Mouse (Mus musculus) MEL (cell line): ENCODE measurements around the gene Wdr70. TPM values are rescaled to one million over a fixed set of nuclear protein-coding genes. Genes with fewer than 3 reads are reported as not detected.
A peak's percentile ranks its signal among the peaks of the same experiment; 100 is the strongest.

Experiments
- DNase-seq: peaks from one replicate; pipeline ENCODE4 v3.0.0; 2011; ENCODE audit warnings: low read depth, low spot score
- H3K27ac ChIP-seq: 2 replicates; pipeline ENCODE4 v1.5.1; 2012; ENCODE audit warnings: low read depth, mild to moderate bottlenecking, control low read depth, low read length, moderate library complexity; ENCODE audit not compliant: control insufficient read depth
- H3K27me3 ChIP-seq, 2 experiments: fragments of 150-350 bp in 1 of 2; sonication (generic) in 1 of 2; 2 replicates each; pipeline ENCODE4 v1.6.1; 2012; ENCODE audit warnings: low read length in 2 of 2, mild to moderate bottlenecking in 2 of 2, improper control_type of control experiment in 1 of 2, moderate library complexity in 1 of 2; ENCODE audit not compliant: insufficient read depth in 2 of 2, control insufficient read depth in 1 of 2
- H3K36me3 ChIP-seq, 2 experiments: 2 replicates each; pipeline ENCODE4 v1.6.1; 2012 to 2014; ENCODE audit warnings: low read length in 2 of 2, improper control_type of control experiment in 1 of 2, inconsistent platforms in 1 of 2, mild to moderate bottlenecking in 1 of 2; ENCODE audit not compliant: insufficient read depth in 2 of 2, control insufficient read depth in 1 of 2
- H3K4me1 ChIP-seq, 2 experiments: fragments of 150-350 bp in 1 of 2; sonication (generic) in 1 of 2; 2 replicates each; pipeline ENCODE4 v1.6.1; 2012; ENCODE audit warnings: low read length in 2 of 2, improper control_type of control experiment in 1 of 2, mild to moderate bottlenecking in 1 of 2; ENCODE audit not compliant: insufficient read depth in 2 of 2, control insufficient read depth in 1 of 2
- H3K4me3 ChIP-seq, 2 experiments: fragments of 150-350 bp in 1 of 2; sonication (generic) in 1 of 2; 2 replicates each; pipeline ENCODE4 v1.5.1; 2012; ENCODE audit warnings: low read depth in 2 of 2, low read length in 2 of 2, mild to moderate bottlenecking in 2 of 2, moderate library complexity in 2 of 2, control low read depth in 1 of 2, improper control_type of control experiment in 1 of 2; ENCODE audit not compliant: control insufficient read depth in 1 of 2, insufficient read depth in 1 of 2
- H3K79me2 ChIP-seq: 2 replicates; pipeline ENCODE4 v1.6.1; 2012; ENCODE audit warnings: mild to moderate bottlenecking, low read length, moderate library complexity; ENCODE audit not compliant: control insufficient read depth, poor library complexity, insufficient read depth
- H3K9ac ChIP-seq: 2 replicates; pipeline ENCODE4 v1.6.1; 2012; ENCODE audit warnings: low read depth, mild to moderate bottlenecking, control low read depth, low read length, moderate library complexity; ENCODE audit not compliant: control insufficient read depth, poor library complexity, severe bottlenecking
- H3K9me3 ChIP-seq: fragments of 150-350 bp; sonication (generic); replicated peaks from 2 replicates; pipeline ENCODE4 v1.6.1; 2012; ENCODE audit warnings: mild to moderate bottlenecking, low read length, improper control_type of control experiment, moderate library complexity; ENCODE audit not compliant: insufficient read depth
- BHLHE40 ChIP-seq: IDR thresholded peaks from 2 replicates; pipeline ENCODE4 v1.6.1; 2012; ENCODE audit warnings: low read depth, mild to moderate bottlenecking, inconsistent platforms, low read length, improper control_type of control experiment, borderline replicate concordance
- CHD1 ChIP-seq: IDR thresholded peaks from 2 replicates; pipeline ENCODE4 v1.6.1; 2012; ENCODE audit warnings: low read depth, mild to moderate bottlenecking, inconsistent platforms, low read length, improper control_type of control experiment
- EP300 ChIP-seq, 2 experiments: IDR thresholded peaks; 2 replicates each; pipeline ENCODE4 v1.6.1; 2011; ENCODE audit warnings: improper control_type of control experiment in 2 of 2, low read length in 2 of 2, low read depth in 1 of 2, mild to moderate bottlenecking in 1 of 2
- ETS1 ChIP-seq: IDR thresholded peaks from 2 replicates; pipeline ENCODE4 v1.6.1; 2012; ENCODE audit warnings: low read depth, mild to moderate bottlenecking, inconsistent platforms, low read length, improper control_type of control experiment, moderate library complexity
- GATA1 ChIP-seq: IDR thresholded peaks from 2 replicates; pipeline ENCODE4 v1.6.1; 2011; ENCODE audit warnings: low read depth, low read length, improper control_type of control experiment
- HCFC1 ChIP-seq: IDR thresholded peaks from 2 replicates; pipeline ENCODE4 v1.6.1; 2012; ENCODE audit warnings: low read depth, mild to moderate bottlenecking, inconsistent platforms, low read length, improper control_type of control experiment, moderate library complexity
- JUND ChIP-seq: IDR thresholded peaks from 2 replicates; pipeline ENCODE4 v1.6.1; 2011; ENCODE audit warnings: low read depth, mild to moderate bottlenecking, improper control_type of control experiment, low read length
- MAFK ChIP-seq: IDR thresholded peaks from 2 replicates; pipeline ENCODE4 v1.6.1; 2011; ENCODE audit warnings: low read depth, mild to moderate bottlenecking, low read length, improper control_type of control experiment, borderline replicate concordance
- MAX ChIP-seq: IDR thresholded peaks from 2 replicates; pipeline ENCODE4 v1.6.1; 2011; ENCODE audit warnings: low read length, improper control_type of control experiment
- MAZ ChIP-seq: IDR thresholded peaks from 2 replicates; pipeline ENCODE4 v1.6.1; 2012; ENCODE audit warnings: low read depth, mild to moderate bottlenecking, inconsistent platforms, low read length, improper control_type of control experiment
- MEF2A ChIP-seq: IDR thresholded peaks from 2 replicates; pipeline ENCODE4 v1.6.1; 2014; ENCODE audit warnings: low read depth, mild to moderate bottlenecking, inconsistent platforms, low read length, improper control_type of control experiment; ENCODE audit not compliant: poor library complexity, insufficient replicate concordance, severe bottlenecking; ENCODE audit errors: extremely low read depth
- MXI1 ChIP-seq: IDR thresholded peaks from 2 replicates; pipeline ENCODE4 v1.6.1; 2011; ENCODE audit warnings: mild to moderate bottlenecking, low read depth, low read length, improper control_type of control experiment
- MYB ChIP-seq: IDR thresholded peaks from 2 replicates; pipeline ENCODE4 v1.6.1; 2011; ENCODE audit warnings: mild to moderate bottlenecking, low read depth, low read length, improper control_type of control experiment
- MYC ChIP-seq: IDR thresholded peaks from 2 replicates; pipeline ENCODE4 v1.6.1; 2011; ENCODE audit warnings: low read depth, mild to moderate bottlenecking, low read length, improper control_type of control experiment, moderate library complexity
- NELFE ChIP-seq: IDR thresholded peaks from 2 replicates; pipeline ENCODE4 v1.6.1; 2011; ENCODE audit warnings: low read depth, low read length, improper control_type of control experiment
- NRF1 ChIP-seq: IDR thresholded peaks from 2 replicates; pipeline ENCODE4 v1.6.1; 2014; ENCODE audit warnings: low read depth, mild to moderate bottlenecking, inconsistent platforms, low read length, improper control_type of control experiment, moderate library complexity; ENCODE audit not compliant: poor library complexity, insufficient read depth, severe bottlenecking
- POLR2A ChIP-seq, 2 experiments: IDR thresholded peaks; 2 replicates each; pipeline ENCODE4 v1.6.1; 2011 to 2012; ENCODE audit warnings: low read length in 2 of 2, mild to moderate bottlenecking in 2 of 2, control low read depth in 1 of 2, improper control_type of control experiment in 1 of 2, low read depth in 1 of 2, moderate library complexity in 1 of 2; ENCODE audit not compliant: control insufficient read depth in 1 of 2, insufficient read depth in 1 of 2, poor library complexity in 1 of 2
- POLR2AphosphoS2 ChIP-seq: IDR thresholded peaks from 2 replicates; pipeline ENCODE4 v1.6.1; 2011; ENCODE audit warnings: low read length, improper control_type of control experiment
- POLR2AphosphoS5 ChIP-seq: IDR thresholded peaks from 2 replicates; pipeline ENCODE4 v1.6.1; 2012; ENCODE audit warnings: low read depth, borderline replicate concordance, mild to moderate bottlenecking, inconsistent platforms, low read length, moderate library complexity, mixed read lengths
- RAD21 ChIP-seq: IDR thresholded peaks from 2 replicates; pipeline ENCODE4 v1.6.1; 2011; ENCODE audit warnings: mild to moderate bottlenecking, low read depth, low read length, improper control_type of control experiment
- RCOR1 ChIP-seq: IDR thresholded peaks from 2 replicates; pipeline ENCODE4 v1.6.1; 2012; ENCODE audit warnings: low read depth, mild to moderate bottlenecking, inconsistent platforms, low read length, improper control_type of control experiment
- SIN3A ChIP-seq: IDR thresholded peaks from 2 replicates; pipeline ENCODE4 v1.6.1; 2012; ENCODE audit warnings: low read length, improper control_type of control experiment, inconsistent platforms
- SMC3 ChIP-seq: IDR thresholded peaks from 2 replicates; pipeline ENCODE4 v1.6.1; 2011; ENCODE audit warnings: low read depth, low read length, improper control_type of control experiment
- TAL1 ChIP-seq: IDR thresholded peaks from 2 replicates; pipeline ENCODE4 v1.6.1; 2012; ENCODE audit warnings: mild to moderate bottlenecking, inconsistent platforms, low read length, moderate library complexity, mixed read lengths
- TBP ChIP-seq: IDR thresholded peaks from 2 replicates; pipeline ENCODE4 v1.8.0; 2011; ENCODE audit warnings: low read depth, low read length, improper control_type of control experiment
- TCF12 ChIP-seq: IDR thresholded peaks from 2 replicates; pipeline ENCODE4 v1.6.1; 2014; ENCODE audit warnings: low read depth, mild to moderate bottlenecking, inconsistent platforms, low read length, improper control_type of control experiment, moderate library complexity
- USF1 ChIP-seq: IDR thresholded peaks from 2 replicates; pipeline ENCODE4 v1.6.1; 2014; ENCODE audit warnings: low read depth, mild to moderate bottlenecking, inconsistent platforms, low read length, improper control_type of control experiment, moderate library complexity
- ZC3H11A ChIP-seq: IDR thresholded peaks from 2 replicates; pipeline ENCODE4 v1.6.1; 2012; ENCODE audit warnings: low read depth, mild to moderate bottlenecking, inconsistent platforms, low read length, improper control_type of control experiment
- ZKSCAN1 ChIP-seq: IDR thresholded peaks from 2 replicates; pipeline ENCODE4 v1.6.1; 2012; ENCODE audit warnings: low read depth, mild to moderate bottlenecking, inconsistent platforms, low read length, improper control_type of control experiment, moderate library complexity
- ZNF384 ChIP-seq: IDR thresholded peaks from 2 replicates; pipeline ENCODE4 v1.6.1; 2012; ENCODE audit warnings: low read depth, mild to moderate bottlenecking, inconsistent platforms, low read length, improper control_type of control experiment
- polyA plus RNA-seq, 2 experiments: library from polyadenylated mRNA; stranded (reverse) in 1 of 2; unstranded in 1 of 2; fragments of >175 nt in 1 of 2; fragments of >200 nt in 1 of 2; gene quantifications; 2 replicates each; pipeline versions ENCODE4 v1.2.1 to v1.2.4; 2012; ENCODE audit warnings: low replicate concordance in 2 of 2, low read depth in 1 of 2; ENCODE audit not compliant: insufficient read length in 2 of 2, insufficient read depth in 1 of 2, missing spikeins in 1 of 2
- total RNA-seq: library from RNA; depleted of rRNA; stranded (reverse); fragments of 300-350 nt; gene quantifications from 2 replicates; pipeline ENCODE4 v1.2.3, GENCODE M21; 2012

Wdr70 gene
- total and polyA plus RNA-seq, 3 experiments, result 40.7 to 48.8 TPM; not detected in 1

DNA sequence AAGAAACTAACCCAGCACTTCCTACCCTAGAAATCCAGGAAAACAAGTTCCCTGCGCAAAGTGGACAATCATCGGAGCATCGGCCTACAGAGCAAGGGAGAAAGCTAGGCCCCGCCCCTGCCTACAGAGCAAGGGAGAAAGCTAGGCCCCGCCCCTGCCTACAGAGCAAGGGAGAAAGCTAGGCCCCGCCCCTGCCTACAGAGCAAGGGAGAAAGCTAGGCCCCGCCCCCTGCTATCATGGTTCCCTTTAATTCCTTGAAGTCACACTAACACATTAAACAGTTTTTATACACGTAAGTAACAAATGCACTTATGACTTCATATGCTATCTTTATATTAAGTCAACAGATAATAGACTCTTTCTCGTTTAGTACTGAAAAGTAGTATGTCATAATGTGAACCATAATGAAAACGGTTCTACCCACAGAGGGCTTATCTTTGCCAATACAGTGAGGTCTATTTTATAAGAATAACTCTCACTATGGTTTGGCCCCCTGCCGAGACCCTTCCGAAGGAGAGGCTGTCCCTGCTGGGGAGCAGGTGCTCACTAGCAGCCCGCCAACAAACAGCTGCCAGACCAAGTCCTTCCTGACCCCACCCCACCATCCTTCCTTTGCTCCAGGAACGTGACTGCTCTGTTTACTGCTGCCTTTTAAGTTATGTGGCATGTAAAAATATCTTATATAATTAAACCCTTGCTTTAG is 100.0 kb downstream of the Wdr70 start (continued):
- TF ChIP-seq JUND, result no peak
- TF ChIP-seq USF1, result peak; percentile 41
- TF ChIP-seq POLR2AphosphoS2, result 0 out of 2 replicates have a peak, but pooled peaks have one; percentile 37
- TF ChIP-seq ZKSCAN1, result no peak
- TF ChIP-seq BHLHE40, result peak; percentile 92
- no peak; the same call in 1 of the 2 replicates for TF ChIP-seq NELFE
- TF ChIP-seq POLR2A (IDR thresholded peaks at IDR 0.05; ENCODE audit: control insufficient read depth in 1 of 2, insufficient read depth in 1 of 2, low read depth in 1 of 2, low read length in 2 of 2, poor library complexity in 1 of 2), result no peak
- peak; percentile 77 for TF ChIP-seq MAZ
- no peak for TF ChIP-seq SMC3
- TF ChIP-seq ZC3H11A, result no peak
- peak; percentile 77 for TF ChIP-seq SIN3A
- TF ChIP-seq NRF1, result 0 out of 2 replicates have a peak, but pooled peaks have one; percentile 4
- TF ChIP-seq CHD1, result no peak
- TF ChIP-seq RAD21, result no peak
- no peak; the same call in 1 of the 2 replicates for TF ChIP-seq RCOR1
- TF ChIP-seq MAFK, result peak; percentile 32; the same call in 1 of the 2 replicates
- peak; percentile 77; the same call in 1 of the 2 replicates for TF ChIP-seq MEF2A

DNA sequence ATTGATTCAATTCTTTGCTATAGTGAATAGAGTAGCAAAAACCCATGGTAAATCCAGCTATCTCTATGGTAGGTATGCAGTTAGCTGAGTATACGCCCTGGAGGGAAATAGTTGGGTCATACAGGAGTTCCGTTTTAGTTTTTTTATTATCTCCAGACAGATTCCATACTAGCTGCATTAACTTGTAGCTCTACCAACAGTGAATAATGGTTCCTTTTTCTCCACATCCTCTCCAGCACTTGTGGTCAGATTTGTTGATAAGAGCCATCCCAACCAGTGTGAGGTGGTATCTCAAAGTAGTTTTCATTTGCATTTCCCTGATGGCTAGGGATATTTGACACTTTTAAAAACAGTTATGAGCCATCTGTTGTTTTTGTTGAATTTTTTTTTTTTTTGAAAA is 100.9 kb downstream of the Wdr70 start:
- peak overlapping the region; percentile 75 for H3K27ac ChIP-seq
- peak overlapping the region; percentile 1; the same call in 1 of the 2 replicates for H3K9ac ChIP-seq
- no peaks in the 10 kb centered on the region for H3K79me2 ChIP-seq
- H3K4me3 ChIP-seq, result peak overlapping the region in 1 of 2 experiments; percentile 52; a peak in 2 of 4 replicates
- H3K4me1 ChIP-seq, result peaks cover 21 to 24% of the 10 kb centered on the region in 2 experiments
- H3K36me3 ChIP-seq, result peaks cover 0 to 35% of the 10 kb centered on the region in 2 experiments; a peak in 2 of 4 replicates
- peak; percentile 94 for DNase-seq
- no peaks in the 10 kb centered on the region for H3K27me3 ChIP-seq
- H3K9me3 ChIP-seq, result no peaks in the 10 kb centered on the region
- TF ChIP-seq MYC (peak; percentile 84), MAZ (0 out of 2 replicates have a peak, but pooled peaks have one; percentile 29), ZNF384 (peak; percentile 90), MEF2A (no peak), GATA1 (peak; percentile 96), EP300 (IDR thresholded peaks at IDR 0.05; ENCODE audit: low read depth in 1 of 2, low read length in 2 of 2) (peak; percentile 91 to 95), RCOR1 (peak; percentile 96), TBP (no peak), POLR2AphosphoS5 (no peak), SMC3 (0 out of 2 replicates have a peak, but pooled peaks have one; percentile 17), HCFC1 (peak; percentile 63), BHLHE40 (peak; percentile 75), MXI1 (peak; percentile 79), ETS1 (peak; percentile 98), TCF12 (peak; percentile 76), MAX (peak; percentile 67; the same call in 1 of the 2 replicates), MYB (peak; percentile 75), SIN3A (peak; percentile 90), TAL1 (no peak), MAFK (peak; percentile 63; the same call in 1 of the 2 replicates)
- TF ChIP-seq, all 39 proteins: peak for 16
